Mouse (Mus musculus): Measurements from ENCODE around the gene Spryd3.

DNA sequence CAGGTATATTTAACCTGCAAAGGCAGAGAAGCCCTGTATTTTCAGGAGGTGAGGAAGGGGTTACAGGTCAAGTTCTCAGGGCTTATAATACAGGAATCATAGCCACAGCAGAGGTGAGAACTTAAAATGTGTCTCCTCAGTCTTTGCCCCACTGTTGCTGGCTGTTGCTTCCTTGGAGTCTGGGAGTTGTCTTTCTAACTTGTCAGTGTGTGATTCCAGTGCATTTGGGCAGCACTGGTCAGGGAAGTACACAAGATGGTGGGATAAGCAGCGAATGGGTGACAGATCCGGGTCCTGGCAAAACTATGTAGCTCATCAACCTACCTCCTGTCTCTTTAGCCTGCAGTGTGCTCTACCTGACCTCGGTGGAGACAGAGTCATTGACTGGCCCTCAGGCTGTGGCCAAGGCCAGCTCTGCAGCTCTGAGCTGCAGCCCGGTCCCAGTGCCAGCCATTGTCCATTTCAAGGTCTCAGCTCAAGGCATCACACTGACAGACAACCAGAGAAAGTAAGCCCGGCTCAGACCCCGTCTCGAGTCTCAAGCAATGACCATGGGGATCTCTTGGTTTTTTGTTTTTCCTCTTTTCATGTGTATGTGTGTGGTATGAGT, 21.3 kb downstream of the Spryd3 start:
- no peak for TF ChIP-seq CTCF (IDR thresholded peaks at IDR 0.05; ENCODE audit: borderline replicate concordance, extremely low read depth, insufficient read depth, insufficient read length)
- TF ChIP-seq POLR2A (IDR thresholded peaks at IDR 0.05; ENCODE audit: borderline replicate concordance, extremely low read depth, insufficient read depth, insufficient read length, poor library complexity, severe bottlenecking) = no peak
